Mouse (Mus musculus): Measurements from ENCODE around the gene Acvr1b. TPM values are rescaled to one million over a fixed set of nuclear protein-coding genes. Genes with fewer than 3 reads are reported as not detected.
A peak's percentile ranks its signal among the peaks of the same experiment; 100 is the strongest.

The Acvr1b gene
- polyA plus RNA-seq, 1 experiment from 2014 or later = 17.4 TPM

- peaks cover 15% of the 10 kb centered on the region for H3K36me3 ChIP-seq (ENCODE audit: control insufficient read depth, insufficient read depth, low read length)
- no peak for ATAC-seq (ENCODE audit: insufficient read depth, low FRiP score, low TSS enrichment)
- no peak overlapping the region for H3K27ac ChIP-seq (ENCODE audit: low read depth, low read length)
- H3K27me3 ChIP-seq (ENCODE audit: control insufficient read depth, insufficient read depth, low read length) = no peaks in the 10 kb centered on the region
- no peaks in the 10 kb centered on the region for H3K9me3 ChIP-seq (ENCODE audit: control insufficient read depth, low read length)
- DNase-seq (ENCODE audit: low spot score) = peak; percentile 70
- H3K4me3 ChIP-seq (ENCODE audit: low read depth, low read length) = no peak overlapping the region
- no peak overlapping the region for H3K4me2 ChIP-seq (ENCODE audit: low read depth)
- no peaks in the 10 kb centered on the region for H3K4me1 ChIP-seq (ENCODE audit: control insufficient read depth, insufficient read depth, low read length)
- H3K9ac ChIP-seq (ENCODE audit: low read length) = no peak overlapping the region
- WGBS = 67% methylated on average over 6 of the region's 6 CpGs
These were observed 36.4 kb downstream of the Acvr1b start for GRCm38 (mm10) chr15:101210228-101210627.

- DNase-seq (ENCODE audit: low spot score) (no peak), ATAC-seq (ENCODE audit: insufficient read depth, low FRiP score, low TSS enrichment) (no peak)
- Histone ChIP-seq H3K27me3 (ENCODE audit: control insufficient read depth, insufficient read depth, low read length) (no peaks in the 10 kb centered on the region), H3K4me1 (ENCODE audit: control insufficient read depth, insufficient read depth, low read length) (no peaks in the 10 kb centered on the region), H3K9me3 (ENCODE audit: control insufficient read depth, low read length) (no peaks in the 10 kb centered on the region), H3K4me3 (ENCODE audit: low read depth, low read length) (no peak overlapping the region), H3K27ac (ENCODE audit: low read depth, low read length) (no peak overlapping the region), H3K36me3 (ENCODE audit: control insufficient read depth, insufficient read depth, low read length) (peaks cover 15% of the 10 kb centered on the region), H3K4me2 (ENCODE audit: low read depth) (no peak overlapping the region), H3K9ac (ENCODE audit: low read length) (no peak overlapping the region)
- WGBS = 96% methylated on average over 14 of the region's 14 CpGs
These were observed 37.2 kb downstream of the Acvr1b start for GRCm38 (mm10) chr15:101210998-101211613.

DNA sequence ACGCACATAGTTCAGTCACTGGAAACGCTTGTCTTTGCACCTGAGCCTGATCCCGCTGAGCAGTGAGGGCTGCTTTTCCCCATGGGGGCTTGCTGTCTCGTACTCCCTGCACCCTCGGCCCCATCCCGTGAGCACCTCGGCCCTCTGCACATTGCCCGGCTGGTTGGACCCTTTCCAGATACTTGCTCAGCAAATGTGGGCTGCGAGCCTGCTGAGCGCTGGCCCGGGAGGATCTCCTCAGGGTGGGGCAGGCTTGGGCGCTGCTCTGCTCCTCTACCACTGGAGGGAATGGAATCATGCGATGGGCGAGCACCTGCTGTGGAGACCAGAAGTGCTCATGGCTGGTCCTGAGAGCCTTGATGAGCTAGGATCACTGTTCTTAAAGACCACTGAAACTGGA, 38.6 kb downstream of the Acvr1b start:
- peaks cover 15% of the 10 kb centered on the region for H3K36me3 ChIP-seq (ENCODE audit: control insufficient read depth, insufficient read depth, low read length)
- H3K27me3 ChIP-seq (ENCODE audit: control insufficient read depth, insufficient read depth, low read length) = no peaks in the 10 kb centered on the region
- H3K4me3 ChIP-seq (ENCODE audit: low read depth, low read length) = no peak overlapping the region
- H3K9me3 ChIP-seq (ENCODE audit: control insufficient read depth, low read length) = no peaks in the 10 kb centered on the region
- DNase-seq (ENCODE audit: low spot score) = no peak
- no peak overlapping the region for H3K4me2 ChIP-seq (ENCODE audit: low read depth)
- WGBS = 89% methylated on average over 14 of the region's 14 CpGs
- no peak overlapping the region for H3K27ac ChIP-seq (ENCODE audit: low read depth, low read length)
- H3K9ac ChIP-seq (ENCODE audit: low read length) = no peak overlapping the region
- no peaks in the 10 kb centered on the region for H3K4me1 ChIP-seq (ENCODE audit: control insufficient read depth, insufficient read depth, low read length)
- no peak for ATAC-seq (ENCODE audit: insufficient read depth, low FRiP score, low TSS enrichment)

DNA sequence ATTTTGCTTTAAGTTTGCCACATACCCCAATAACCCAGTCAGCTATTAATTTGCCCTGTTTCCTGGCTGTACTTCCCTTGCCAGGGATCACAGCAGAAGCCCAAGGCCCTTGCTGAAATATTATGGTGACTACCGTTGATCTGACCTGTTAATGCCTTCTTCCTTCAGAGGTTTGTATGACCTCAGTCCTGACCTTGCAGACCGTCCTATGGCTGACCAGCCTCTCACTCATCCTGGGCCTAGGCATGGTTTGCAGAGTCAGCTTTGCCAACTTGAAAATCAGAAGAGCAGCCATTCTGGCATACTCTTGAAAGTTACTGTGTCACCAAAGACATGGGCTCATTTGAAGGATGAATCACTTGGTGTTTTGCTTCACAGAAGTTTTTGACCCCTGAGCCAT, 41.3 kb downstream of the Acvr1b start:
- H3K4me3 ChIP-seq (ENCODE audit: low read depth, low read length) = no peak overlapping the region
- H3K4me1 ChIP-seq (ENCODE audit: control insufficient read depth, insufficient read depth, low read length) = no peaks in the 10 kb centered on the region
- ATAC-seq (ENCODE audit: insufficient read depth, low FRiP score, low TSS enrichment) = no peak
- 76% methylated on average over 2 of the region's 2 CpGs for WGBS
- no peak for DNase-seq (ENCODE audit: low spot score)
- H3K27me3 ChIP-seq (ENCODE audit: control insufficient read depth, insufficient read depth, low read length) = no peaks in the 10 kb centered on the region
- no peak overlapping the region for H3K27ac ChIP-seq (ENCODE audit: low read depth, low read length)
- H3K4me2 ChIP-seq (ENCODE audit: low read depth) = no peak overlapping the region
- no peak overlapping the region for H3K9ac ChIP-seq (ENCODE audit: low read length)
- H3K9me3 ChIP-seq (ENCODE audit: control insufficient read depth, low read length) = no peaks in the 10 kb centered on the region
- H3K36me3 ChIP-seq (ENCODE audit: control insufficient read depth, insufficient read depth, low read length) = peaks cover 8% of the 10 kb centered on the region

- Histone ChIP-seq H3K4me1 (ENCODE audit: control insufficient read depth, insufficient read depth, low read length) (no peaks in the 10 kb centered on the region; the same call in 1 of the 2 replicates), H3K27ac (ENCODE audit: low read depth, low read length) (no peak overlapping the region), H3K27me3 (ENCODE audit: control insufficient read depth, insufficient read depth, low read length) (no peaks in the 10 kb centered on the region), H3K9ac (ENCODE audit: low read length) (no peak overlapping the region), H3K9me3 (ENCODE audit: control insufficient read depth, low read length) (no peaks in the 10 kb centered on the region), H3K4me2 (ENCODE audit: low read depth) (no peak overlapping the region), H3K4me3 (ENCODE audit: low read depth, low read length) (no peak overlapping the region), H3K36me3 (ENCODE audit: control insufficient read depth, insufficient read depth, low read length) (peaks cover 4% of the 10 kb centered on the region)
- WGBS = 77% methylated on average over 4 of the region's 4 CpGs
- ATAC-seq (ENCODE audit: insufficient read depth, low FRiP score, low TSS enrichment) (no peak), DNase-seq (ENCODE audit: low spot score) (no peak)
These were observed 42.2 kb downstream of the Acvr1b start for GRCm38 (mm10) chr15:101216036-101216435.

GRCm38 (mm10) chr15:101220905-101221297, 47.0 kb downstream of the Acvr1b start:
- 5% methylated on average over 8 of the region's 8 CpGs for WGBS
- H3K27ac ChIP-seq (ENCODE audit: low read depth, low read length) = peak overlapping the region; percentile 58; the same call in 1 of the 2 replicates
- H3K4me1 ChIP-seq (ENCODE audit: control insufficient read depth, insufficient read depth, low read length) = peaks cover 22% of the 10 kb centered on the region
- no peaks in the 10 kb centered on the region for H3K36me3 ChIP-seq (ENCODE audit: control insufficient read depth, insufficient read depth, low read length)
- no peak overlapping the region for H3K9ac ChIP-seq (ENCODE audit: low read length)
- H3K4me2 ChIP-seq (ENCODE audit: low read depth) = peak overlapping the region; percentile 35; the same call in 1 of the 2 replicates
- no peaks in the 10 kb centered on the region for H3K27me3 ChIP-seq (ENCODE audit: control insufficient read depth, insufficient read depth, low read length)
- ATAC-seq (ENCODE audit: insufficient read depth, low FRiP score, low TSS enrichment) (peak; percentile 58), DNase-seq (ENCODE audit: low spot score) (peak; percentile 76)
- H3K9me3 ChIP-seq (ENCODE audit: control insufficient read depth, low read length) = no peaks in the 10 kb centered on the region
- no peak overlapping the region for H3K4me3 ChIP-seq (ENCODE audit: low read depth, low read length)

- ATAC-seq (ENCODE audit: insufficient read depth, low FRiP score, low TSS enrichment) = peak; percentile 50
- WGBS = 1% methylated on average over 14 of the region's 14 CpGs
- DNase-seq (ENCODE audit: low spot score) = peak; percentile 84
- H3K36me3 ChIP-seq (ENCODE audit: control insufficient read depth, insufficient read depth, low read length) = no peaks in the 10 kb centered on the region
- peak overlapping the region; percentile 58 for H3K27ac ChIP-seq (ENCODE audit: low read depth, low read length)
- H3K4me2 ChIP-seq (ENCODE audit: low read depth) = peak overlapping the region; percentile 35
- H3K4me1 ChIP-seq (ENCODE audit: control insufficient read depth, insufficient read depth, low read length) = peaks cover 22% of the 10 kb centered on the region
- no peak overlapping the region for H3K9ac ChIP-seq (ENCODE audit: low read length)
- H3K4me3 ChIP-seq (ENCODE audit: low read depth, low read length) = no peak overlapping the region
- no peaks in the 10 kb centered on the region for H3K9me3 ChIP-seq (ENCODE audit: control insufficient read depth, low read length)
- H3K27me3 ChIP-seq (ENCODE audit: control insufficient read depth, insufficient read depth, low read length) = no peaks in the 10 kb centered on the region
These were observed 47.6 kb downstream of the Acvr1b start for GRCm38 (mm10) chr15:101221298-101222104.

- Histone ChIP-seq H3K9me3 (ENCODE audit: control insufficient read depth, low read length) (no peaks in the 10 kb centered on the region), H3K27ac (ENCODE audit: low read depth, low read length) (no peak overlapping the region), H3K36me3 (ENCODE audit: control insufficient read depth, insufficient read depth, low read length) (no peaks in the 10 kb centered on the region), H3K27me3 (ENCODE audit: control insufficient read depth, insufficient read depth, low read length) (no peaks in the 10 kb centered on the region), H3K9ac (ENCODE audit: low read length) (peak overlapping the region; percentile 62; the same call in 1 of the 2 replicates), H3K4me1 (ENCODE audit: control insufficient read depth, insufficient read depth, low read length) (peaks cover 22% of the 10 kb centered on the region), H3K4me2 (ENCODE audit: low read depth) (peak overlapping the region; percentile 81), H3K4me3 (ENCODE audit: low read depth, low read length) (0 out of 2 replicates have a peak overlapping the region, but pooled peaks have one; percentile 3)
- ATAC-seq (ENCODE audit: insufficient read depth, low FRiP score, low TSS enrichment) (no peak), DNase-seq (ENCODE audit: low spot score) (no peak)
- WGBS = 48% methylated on average over 13 of the region's 13 CpGs
These were observed 49.1 kb downstream of the Acvr1b start for GRCm38 (mm10) chr15:101222897-101223482.
